Mouse (Mus musculus) ovary, postnatal 10 days (tissue): ENCODE measurements around the gene Gm17018.

Source experiments
- DNase-seq: peaks from one replicate; pipeline ENCODE4 v3.0.0; 2022; ENCODE audit warnings: low spot score

The Gm17018 gene

GRCm38 (mm10) chr19:45623710-45624109 is 63.3 kb downstream of the Gm17018 start:
- DNase-seq = no peak

DNA sequence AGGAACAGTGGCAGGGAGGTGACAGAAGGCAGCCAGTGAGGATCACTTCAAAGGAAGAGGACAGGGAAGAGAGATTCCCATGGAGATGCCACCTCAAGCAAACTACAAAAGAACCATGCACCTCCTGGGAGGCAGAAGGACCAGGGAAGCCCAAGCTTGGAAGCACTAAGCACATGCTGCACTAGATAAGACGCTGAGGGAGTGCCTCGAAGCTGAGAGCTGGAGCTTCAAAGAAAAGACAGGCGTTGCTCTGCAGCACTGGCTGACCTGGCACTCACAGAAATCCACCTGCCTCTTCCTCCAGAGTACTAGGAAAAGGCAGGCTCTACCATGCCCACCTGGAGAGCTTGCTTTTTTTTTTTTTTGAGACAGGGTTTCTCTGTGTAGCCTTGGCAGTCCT is 66.6 kb downstream of the Gm17018 start:
- DNase-seq = no peak

- DNase-seq = no peak
These were observed 68.2 kb downstream of the Gm17018 start for GRCm38 (mm10) chr19:45628649-45629048.

- no peak for DNase-seq
These were observed 68.8 kb downstream of the Gm17018 start for GRCm38 (mm10) chr19:45629219-45629618.
